Comparison of ENCODE assay signal across 12 mouse cellular contexts in the genomic region with DNA sequence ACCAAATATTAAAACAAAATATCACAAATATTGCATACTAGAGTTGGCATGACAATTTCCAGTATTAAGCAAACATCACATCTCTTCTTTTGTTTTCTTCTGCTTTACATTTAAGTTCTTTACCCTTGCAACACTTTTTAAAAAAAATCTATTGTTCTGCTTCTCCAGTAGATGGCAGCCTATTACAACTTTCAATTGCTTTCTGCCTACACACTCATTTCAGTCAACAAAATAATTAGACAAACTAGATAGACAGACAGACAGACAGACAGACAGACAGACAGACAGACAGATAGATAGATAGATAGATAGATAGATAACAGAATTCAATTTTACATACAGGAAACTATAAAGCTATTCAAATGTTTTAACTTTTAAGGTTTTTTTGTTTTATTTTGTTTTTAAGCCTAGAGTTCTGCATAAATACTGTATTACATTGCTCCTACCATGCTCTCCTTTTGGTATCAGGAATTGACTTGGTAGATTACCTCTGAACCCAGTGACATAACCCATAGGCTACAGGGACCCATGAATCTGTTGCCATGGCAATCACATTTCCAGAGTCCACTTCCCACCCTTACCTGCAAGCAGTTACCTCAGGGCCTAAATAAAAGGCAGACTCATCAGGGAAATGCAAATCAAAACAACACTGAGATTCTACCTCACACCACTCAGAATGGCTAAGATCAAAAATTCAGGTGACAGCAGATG. TPM values are rescaled to one million over a fixed set of nuclear protein-coding genes. Genes with fewer than 3 reads are reported as not detected.
DNase-seq lines count a peak whose midpoint lies in the region; ATAC-seq and TF ChIP-seq lines count a peak whose summit lies in the region.
"Had no signal": no experiment of that assay in that cellular context is flagged by ENCODE, and none has a peak within 500 bp of the region (broad histone marks: within the 10 kb centered on the region; RNA-seq: fewer than 3 reads in every experiment).

No protein-coding gene starts in this region.

- H3K4me3 ChIP-seq in left cerebral cortex, adult 2 months = no peak overlapping the region
- H3K4me3 ChIP-seq in ES-E14 (ENCODE audit: insufficient read depth in 1 of 2, low read depth in 1 of 2, low read length in 2 of 2, poor library complexity in 1 of 2, severe bottlenecking in 1 of 2) = no peak overlapping the region

- in situ Hi-C loops in ES-E14 (cut with MboI; ENCODE audit: low sequenced_read_pairs in 2 of 2, unreplicated experiment in 2 of 2) = no loop called here

- H3K36me3 ChIP-seq in ES-E14 (ENCODE audit: control insufficient read depth, insufficient read depth, low read length, poor library complexity, severe bottlenecking) = no peaks in the 10 kb centered on the region

- intact Hi-C loops in left cerebral cortex, adult 2 months (cut with DNase I) = loop anchor here (1.0 to 5.0 kb wide), 4 partner anchors 201 to 521 kb away; a partner anchor contains a TSS
- intact Hi-C loops in left cerebral cortex, postnatal 10 days (cut with DNase I) = loop anchor here (2.0 to 10.0 kb wide), 4 partner anchors 84 to 521 kb away; a partner anchor contains a TSS
- intact Hi-C loops in heart, postnatal 36 days (cut with DNase I) = loop anchor here (1.0 to 10.0 kb wide), 4 partner anchors 81 to 524 kb away; a partner anchor contains a TSS

- TF ChIP-seq CTCF in left cerebral cortex, adult 2 months (IDR thresholded peaks at IDR 0.05) = peak; percentile 53

- H3K9me3 ChIP-seq in ES-E14 (ENCODE audit: control insufficient read depth, insufficient read depth, low read depth, low read length) = no peaks in the 10 kb centered on the region

- H3K27ac ChIP-seq in left cerebral cortex, adult 2 months = no peak overlapping the region
- H3K27ac ChIP-seq in ES-E14 (ENCODE audit: insufficient read depth, low read depth, low read length, poor library complexity, severe bottlenecking) = no peak overlapping the region
- H3K27ac ChIP-seq: macrophage had no signal

- no peaks in the 10 kb centered on the region for H3K4me1 ChIP-seq in ES-E14 (ENCODE audit: control insufficient read depth in 2 of 2, insufficient read depth in 2 of 2, low read length in 2 of 2, poor library complexity in 1 of 2)

- ATAC-seq in cerebellum, adult (ENCODE audit: insufficient number of reproducible peaks, low FRiP score, low TSS enrichment) = no peak
- ATAC-seq: inflammation-experienced regulatory T-cells, adult 6 months had no signal

- peak; percentile 3 to 43 for DNase-seq in cerebellum, postnatal 10 days
- DNase-seq in left cerebral cortex, adult 2 months (ENCODE audit: extremely low spot score in 1 of 2, low spot score in 2 of 2) = no peak
- DNase-seq in left cerebral cortex, postnatal 10 days (ENCODE audit: extremely low spot score in 1 of 2, low spot score in 2 of 2) = no peak
- peak; percentile 6 for DNase-seq in ES-E14 (ENCODE audit: low read depth, low spot score)
- peak; percentile 24 for DNase-seq in forelimb bud, embryonic 11.5 days (ENCODE audit: low read depth, low spot score)
- no peak for DNase-seq in cerebellum, postnatal 4 days (ENCODE audit: low spot score in 2 of 2)
- no peak for DNase-seq in heart, postnatal 36 days
- DNase-seq: cerebellum, postnatal 36 days; gastrocnemius, postnatal 36 days had no signal

- H3K9ac ChIP-seq in ES-E14 (ENCODE audit: insufficient read depth, low read depth, low read length, poor library complexity, severe bottlenecking) = no peak overlapping the region

TF ChIP-seq in ES-E14, 5 proteins besides CTCF, POLR2A, EP300 and RAD21:
- no peak for TF ChIP-seq CHD2 (IDR thresholded peaks at IDR 0.05; ENCODE audit: low read depth, low read length)
- TF ChIP-seq ZNF384 (IDR thresholded peaks at IDR 0.05; ENCODE audit: low read depth, low read length) = peak; percentile 73
- no peak for TF ChIP-seq HCFC1 (IDR thresholded peaks at IDR 0.05; ENCODE audit: borderline replicate concordance, insufficient read depth, low read length)
- TF ChIP-seq ZC3H11A (IDR thresholded peaks at IDR 0.05; ENCODE audit: borderline replicate concordance, low read depth, low read length) = peak; percentile 63; the same call in 1 of the 2 replicates
- TF ChIP-seq MAFK (IDR thresholded peaks at IDR 0.05; ENCODE audit: insufficient read depth, low read depth, low read length) = no peak

RNA-seq across cellular contexts. Expression of a gene that starts 26.8 kb away (rescaled TPM):
- total RNA-seq in left cerebral cortex, adult 2 months (2021) = 10 to 100 TPM; 95.1 to 98.3 TPM
- total RNA-seq in left cerebral cortex, postnatal 10 days (2021) = 100 to 1,000 TPM; 112 TPM
- total RNA-seq in ES-E14 (2012; rRNA removed) = 1.7 and 1.8 TPM in 2 replicates
- total RNA-seq in heart, postnatal 36 days (2021) = 10 to 100 TPM; 10.5 to 14.1 TPM

Comparison
In these comparisons a context has a peak if more than half of its experiments do, and no peak if none do; other contexts are left out.
1. DNase-seq: peak in cerebellum, postnatal 10 days (2 of 2), ES-E14 (single experiment) and forelimb bud, embryonic 11.5 days (single experiment); none in left cerebral cortex, adult 2 months (0 of 2), left cerebral cortex, postnatal 10 days (0 of 2), cerebellum, postnatal 4 days (0 of 2) and heart, postnatal 36 days (0 of 2).
2. RNA of a gene that starts 26.8 kb away (total RNA-seq): 112 TPM in left cerebral cortex, postnatal 10 days and 95.1 to 98.3 TPM in left cerebral cortex, adult 2 months; 10.5 to 14.1 TPM in heart, postnatal 36 days and 1.7 to 1.8 TPM in ES-E14; every median in the first group is over 4 times any median in the second.